Mouse (Mus musculus) neural tube, embryonic 13.5 days (tissue): ENCODE results near the gene Lhcgr. TPM values are rescaled to one million over a fixed set of nuclear protein-coding genes. Genes with fewer than 3 reads are reported as not detected.
"Not testable (repeated sequence)": the region's sequence is repeated elsewhere in the genome, so short reads cannot be mapped to it uniquely, and the experiment has no call there.

Source experiments
- ATAC-seq: fragments of 200-750 bp; cut with Nextera tagmentation; 2 replicates; pipeline ENCODE4 v1.8.0; 2017; ENCODE audit warnings: low read depth, mild to moderate bottlenecking, moderate TSS enrichment, moderate library complexity
- H3K27ac ChIP-seq: fragments of 300-500 bp; sonication (generic); replicated peaks from 2 replicates; pipeline ENCODE4 v1.5.1; 2015; ENCODE audit warnings: moderate library complexity, mild to moderate bottlenecking, inconsistent platforms
- H3K27me3 ChIP-seq: fragments of 300-500 bp; sonication (generic); 2 replicates; pipeline ENCODE4 v1.6.1; 2015; ENCODE audit warnings: mild to moderate bottlenecking, inconsistent platforms
- H3K36me3 ChIP-seq: fragments of 300-500 bp; sonication (generic); 2 replicates; pipeline ENCODE4 v1.6.1; 2015; ENCODE audit warnings: mild to moderate bottlenecking, inconsistent platforms
- H3K4me1 ChIP-seq: fragments of 300-500 bp; sonication (generic); replicated peaks from 2 replicates; pipeline ENCODE4 v1.6.1; 2015; ENCODE audit warnings: inconsistent platforms
- H3K4me2 ChIP-seq: fragments of 300-500 bp; sonication (generic); 2 replicates; pipeline ENCODE4 v1.6.1; 2015; ENCODE audit warnings: inconsistent platforms, mild to moderate bottlenecking, moderate library complexity
- H3K4me3 ChIP-seq: fragments of 300-500 bp; sonication (generic); 2 replicates; pipeline ENCODE4 v1.5.1; 2015; ENCODE audit warnings: mild to moderate bottlenecking, inconsistent platforms
- H3K9ac ChIP-seq: fragments of 300-500 bp; sonication (generic); 2 replicates; pipeline ENCODE4 v1.6.1; 2015; ENCODE audit warnings: moderate library complexity, mild to moderate bottlenecking, inconsistent platforms
- H3K9me3 ChIP-seq: fragments of 300-500 bp; sonication (generic); 2 replicates; pipeline ENCODE4 v1.6.1; 2016; ENCODE audit warnings: inconsistent platforms
- WGBS: fragments of 180-500 bp; shearing (Covaris S2); methylation state at CpG from one replicate; pipeline ENCODE4 v1.1.7; 2015; 5-methylcytosine and 5-hydroxymethylcytosine counted together
- polyA plus RNA-seq: library from polyadenylated mRNA; unstranded; fragments of >200 nt; fragmentation: Nextera tagmentation; extraction: Ambion mirVana; gene quantifications from 2 replicates; pipeline ENCODE4 v1.2.1, GENCODE M21; 2015

Gene Lhcgr
- 1.5 and 2.2 TPM in 2 replicates for polyA plus RNA-seq

DNA sequence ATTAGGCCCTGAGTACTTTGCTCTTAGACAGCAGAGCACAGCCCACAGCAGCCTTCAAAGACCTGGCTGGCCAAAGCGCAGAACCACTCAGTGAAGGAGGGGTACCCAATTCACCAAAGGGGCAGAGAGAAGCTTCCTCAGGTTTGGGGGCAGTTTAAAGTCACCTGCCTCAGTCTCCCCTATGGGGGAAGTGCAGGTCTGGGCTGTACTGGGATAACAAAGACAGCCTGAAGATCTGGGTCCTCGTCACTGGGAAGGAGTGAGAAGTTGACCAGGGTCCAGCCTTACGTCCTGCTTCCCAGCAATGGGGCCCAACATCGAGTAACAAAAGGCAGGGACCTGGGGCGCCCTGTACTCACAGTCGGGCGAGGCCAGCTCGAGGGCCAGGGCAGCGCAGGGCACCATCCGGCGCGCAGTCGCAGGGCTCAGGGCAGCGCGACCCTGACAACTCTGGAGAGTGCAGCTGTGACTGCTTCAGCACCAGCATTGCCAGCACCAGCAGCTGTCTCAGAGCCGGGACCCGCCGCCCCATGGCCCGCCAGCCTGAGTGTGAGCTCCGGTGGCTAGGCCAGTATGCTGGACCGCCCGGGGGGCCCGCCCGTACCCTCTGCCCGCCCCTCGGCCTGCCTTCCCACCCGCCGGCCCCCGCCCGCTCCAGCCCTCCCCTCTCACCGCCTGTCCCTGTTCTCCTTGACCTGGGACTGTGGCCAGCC, at the start of gene Lhcgr:
Lhcgr (minus strand) TSS at position 551 of the 713 bp plus-strand sequence.
- H3K4me3 ChIP-seq = peak within 1 kb of the TSS; percentile 14
- H3K4me1 ChIP-seq = peaks cover 22% of the 10 kb centered on the region

DNA sequence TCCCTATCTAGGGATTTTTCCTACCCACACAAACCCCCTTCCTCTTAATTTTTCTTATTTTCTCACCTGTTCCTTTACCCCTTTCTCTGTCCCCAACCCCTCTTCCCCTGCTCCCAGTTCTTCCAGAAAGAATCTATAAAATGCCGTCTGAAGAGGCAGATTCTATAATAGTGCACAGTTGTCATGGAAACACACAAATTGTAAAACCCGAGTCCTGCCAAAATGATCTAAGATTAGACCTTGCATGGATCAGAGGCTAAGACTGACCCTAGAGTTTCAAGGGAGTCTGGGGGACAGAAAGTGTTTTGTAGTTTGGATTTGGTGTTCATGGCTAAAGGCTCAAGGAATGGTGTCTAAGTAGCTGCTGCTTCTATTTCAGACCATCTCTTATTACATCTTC, 25.8 kb upstream of the Lhcgr start:
- WGBS = 38% methylated on average over 2 of the region's 2 CpGs
- Histone ChIP-seq H3K9ac (no peak overlapping the region), H3K4me3 (no peak overlapping the region), H3K4me1 (0 out of 2 replicates have a peak, but pooled peaks cover 3% of the 10 kb centered on the region), H3K4me2 (no peak overlapping the region), H3K36me3 (no peaks in the 10 kb centered on the region), H3K27ac (no peak overlapping the region), H3K27me3 (no peaks in the 10 kb centered on the region), H3K9me3 (no peaks in the 10 kb centered on the region)
- ATAC-seq = no peak

More for the DNA sequence above, at the start of gene Lhcgr:
- H3K27ac ChIP-seq = no peak within 1 kb of the TSS
- peaks cover 6% of the 10 kb centered on the region; the same call in 1 of the 2 replicates for H3K27me3 ChIP-seq
- H3K9ac ChIP-seq = peak within 1 kb of the TSS; percentile 56; the same call in 1 of the 2 replicates
- no peaks in the 10 kb centered on the region for H3K36me3 ChIP-seq
- peak; percentile 64 for ATAC-seq
- WGBS = 17% methylated on average over 27 of the region's 31 CpGs
- H3K9me3 ChIP-seq = no peaks in the 10 kb centered on the region
- H3K4me2 ChIP-seq = peak within 1 kb of the TSS; percentile 50

GRCm38 (mm10) chr17:88812943-88813342, 21.2 kb upstream of the Lhcgr start:
- H3K4me1 ChIP-seq, H3K9me3 ChIP-seq, H3K27ac ChIP-seq, H3K36me3 ChIP-seq, ATAC-seq, H3K27me3 ChIP-seq, H3K4me2 ChIP-seq, H3K4me3 ChIP-seq, H3K9ac ChIP-seq: not testable (repeated sequence)
- 93% methylated on average over 3 of the region's 3 CpGs for WGBS

DNA sequence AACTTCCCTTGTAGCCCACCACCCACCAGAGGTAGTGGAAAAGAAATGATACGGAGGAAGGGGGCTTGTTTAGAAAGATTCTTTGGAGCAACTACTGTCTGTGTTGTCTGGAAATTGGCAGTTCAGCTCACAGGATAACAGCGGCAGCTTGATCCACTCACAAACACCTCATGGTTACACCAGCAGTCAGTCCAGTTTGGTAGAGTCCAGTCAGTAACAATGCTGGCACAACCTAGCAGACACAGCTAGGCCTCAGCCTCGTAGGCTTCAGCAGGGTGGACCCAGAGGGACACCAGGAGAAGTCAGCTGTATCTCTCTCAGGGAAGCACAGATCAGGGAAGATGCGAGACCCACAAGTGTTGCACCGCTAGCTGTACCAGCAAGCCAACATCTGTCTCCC, 19.0 kb upstream of the Lhcgr start:
- Histone ChIP-seq H3K9me3 (no peaks in the 10 kb centered on the region), H3K4me3 (no peak overlapping the region), H3K27me3 (no peaks in the 10 kb centered on the region), H3K9ac (no peak overlapping the region), H3K27ac (no peak overlapping the region), H3K36me3 (no peaks in the 10 kb centered on the region), H3K4me2 (no peak overlapping the region), H3K4me1 (no peaks in the 10 kb centered on the region)
- WGBS = 92% methylated on average over 5 of the region's 5 CpGs
- ATAC-seq = no peak

- no peak overlapping the region for H3K4me2 ChIP-seq
- H3K27me3 ChIP-seq = no peaks in the 10 kb centered on the region
- ATAC-seq = no peak
- no peak overlapping the region for H3K27ac ChIP-seq
- H3K4me3 ChIP-seq = no peak overlapping the region
- no peaks in the 10 kb centered on the region for H3K36me3 ChIP-seq
- H3K4me1 ChIP-seq = no peaks in the 10 kb centered on the region
- WGBS = 94% methylated on average over 8 of the region's 8 CpGs
- no peak overlapping the region for H3K9ac ChIP-seq
- no peaks in the 10 kb centered on the region for H3K9me3 ChIP-seq
Measured at GRCm38 (mm10) chr17:88806421-88806820, 14.6 kb upstream of the Lhcgr start.

- H3K27me3 ChIP-seq = no peaks in the 10 kb centered on the region
- H3K4me3 ChIP-seq = no peak overlapping the region
- no peaks in the 10 kb centered on the region for H3K9me3 ChIP-seq
- no peak overlapping the region for H3K9ac ChIP-seq
- H3K4me1 ChIP-seq = no peaks in the 10 kb centered on the region
- H3K4me2 ChIP-seq = no peak overlapping the region
- no peak for ATAC-seq
- H3K27ac ChIP-seq = no peak overlapping the region
- no peaks in the 10 kb centered on the region for H3K36me3 ChIP-seq
Measured at GRCm38 (mm10) chr17:88803441-88803840, 11.7 kb upstream of the Lhcgr start.

DNA sequence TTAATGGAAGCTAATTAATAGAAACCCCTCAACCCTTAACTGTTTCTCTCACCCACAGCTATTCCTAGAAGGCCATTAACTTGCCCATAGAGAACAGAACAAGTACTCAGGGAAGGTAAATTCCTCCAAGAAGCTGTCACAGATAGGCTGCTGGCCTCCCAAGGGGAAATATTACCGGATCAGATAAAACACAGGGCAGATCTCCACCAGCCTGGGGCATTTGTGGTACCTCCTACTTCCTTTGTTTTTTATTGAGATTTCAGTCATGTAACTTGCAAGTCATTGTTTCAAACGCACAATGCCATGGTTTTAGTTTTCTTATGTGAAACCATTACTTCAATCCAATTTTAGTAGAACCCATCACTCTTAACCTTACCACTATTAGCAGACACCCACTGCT, 1.1 kb downstream of the Lhcgr start:
- 55% methylated on average over 2 of the region's 2 CpGs for WGBS
- no peak for ATAC-seq
- no peak overlapping the region for H3K9ac ChIP-seq

GRCm38 (mm10) chr17:88788392-88788791, 3.4 kb downstream of the Lhcgr start:
- Histone ChIP-seq H3K9ac (no peak overlapping the region), H3K9me3 (no peaks in the 10 kb centered on the region), H3K4me3 (no peak overlapping the region), H3K27me3 (peaks cover 6% of the 10 kb centered on the region; the same call in 1 of the 2 replicates), H3K27ac (no peak overlapping the region), H3K4me1 (peaks cover 22% of the 10 kb centered on the region), H3K4me2 (no peak overlapping the region), H3K36me3 (no peaks in the 10 kb centered on the region)
- no peak for ATAC-seq
- 88% methylated on average over 2 of the region's 2 CpGs for WGBS

More for the DNA sequence above, 1.1 kb downstream of the Lhcgr start:
- no peaks in the 10 kb centered on the region for H3K36me3 ChIP-seq
- peaks cover 6% of the 10 kb centered on the region; the same call in 1 of the 2 replicates for H3K27me3 ChIP-seq
- no peaks in the 10 kb centered on the region for H3K9me3 ChIP-seq
- H3K4me3 ChIP-seq = no peak overlapping the region
- H3K27ac ChIP-seq = no peak overlapping the region
- H3K4me1 ChIP-seq = peaks cover 22% of the 10 kb centered on the region
- no peak overlapping the region for H3K4me2 ChIP-seq

DNA sequence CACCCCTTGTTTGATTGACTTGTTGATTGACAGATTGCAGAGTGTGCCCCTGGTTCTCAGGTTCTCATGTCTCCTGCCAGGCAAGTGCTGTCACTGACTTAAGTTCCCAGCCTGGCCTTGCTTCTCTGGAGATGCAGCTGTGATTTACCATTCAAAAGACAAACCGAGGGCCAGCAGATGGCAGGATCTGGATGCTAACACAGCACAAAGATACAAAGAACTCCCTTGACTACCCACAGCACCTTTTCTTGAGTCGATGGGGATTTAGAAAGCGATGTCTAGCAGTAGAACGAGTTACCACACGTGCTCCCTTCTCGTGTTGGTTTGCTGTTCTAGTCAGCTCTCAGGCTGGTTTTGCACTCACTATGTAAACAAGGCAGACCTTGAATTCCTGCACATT, 4.9 kb downstream of the Lhcgr start:
- Histone ChIP-seq H3K4me3 (no peak overlapping the region), H3K27ac (no peak overlapping the region), H3K4me2 (no peak overlapping the region), H3K4me1 (peaks cover 17% of the 10 kb centered on the region), H3K36me3 (no peaks in the 10 kb centered on the region), H3K9ac (no peak overlapping the region), H3K27me3 (no peaks in the 10 kb centered on the region; the same call in 1 of the 2 replicates), H3K9me3 (no peaks in the 10 kb centered on the region)
- 73% methylated on average over 6 of the region's 6 CpGs for WGBS
- ATAC-seq = no peak

- no peaks in the 10 kb centered on the region for H3K9me3 ChIP-seq
- no peak overlapping the region for H3K9ac ChIP-seq
- H3K27me3 ChIP-seq = no peaks in the 10 kb centered on the region; the same call in 1 of the 2 replicates
- H3K27ac ChIP-seq = no peak overlapping the region
- ATAC-seq = no peak
- WGBS = 78% methylated on average over 4 of the region's 4 CpGs
- H3K4me1 ChIP-seq = peaks cover 12% of the 10 kb centered on the region
- no peak overlapping the region for H3K4me3 ChIP-seq
- H3K36me3 ChIP-seq = no peaks in the 10 kb centered on the region
- no peak overlapping the region for H3K4me2 ChIP-seq
Measured at GRCm38 (mm10) chr17:88786385-88786784, 5.4 kb downstream of the Lhcgr start.

DNA sequence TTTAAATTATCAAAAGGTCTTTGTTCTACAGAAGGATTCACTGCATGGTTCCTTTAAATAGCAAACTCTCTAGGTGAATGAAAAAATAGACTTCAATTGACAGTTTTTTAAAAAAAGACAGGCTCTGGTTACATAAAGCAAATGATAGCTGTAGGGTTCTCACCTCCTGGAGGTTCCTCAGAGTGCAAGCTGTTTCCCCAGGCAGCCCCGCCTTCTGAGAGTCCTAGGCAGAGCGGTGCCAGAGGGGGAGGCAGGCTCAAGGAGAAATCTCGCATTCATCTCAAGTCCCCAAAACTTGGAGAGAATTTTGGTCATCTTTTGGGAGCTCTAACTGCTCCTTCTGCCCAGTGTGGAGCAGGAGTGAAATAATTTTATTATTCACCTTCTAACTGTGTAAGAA, 12.6 kb downstream of the Lhcgr start:
- Histone ChIP-seq H3K9ac (no peak overlapping the region), H3K4me2 (no peak overlapping the region), H3K4me1 (peaks cover 17% of the 10 kb centered on the region), H3K27ac (no peak overlapping the region), H3K4me3 (no peak overlapping the region), H3K9me3 (no peaks in the 10 kb centered on the region), H3K36me3 (no peaks in the 10 kb centered on the region), H3K27me3 (no peaks in the 10 kb centered on the region)
- no peak for ATAC-seq
- 43% methylated on average over 3 of the region's 3 CpGs for WGBS

DNA sequence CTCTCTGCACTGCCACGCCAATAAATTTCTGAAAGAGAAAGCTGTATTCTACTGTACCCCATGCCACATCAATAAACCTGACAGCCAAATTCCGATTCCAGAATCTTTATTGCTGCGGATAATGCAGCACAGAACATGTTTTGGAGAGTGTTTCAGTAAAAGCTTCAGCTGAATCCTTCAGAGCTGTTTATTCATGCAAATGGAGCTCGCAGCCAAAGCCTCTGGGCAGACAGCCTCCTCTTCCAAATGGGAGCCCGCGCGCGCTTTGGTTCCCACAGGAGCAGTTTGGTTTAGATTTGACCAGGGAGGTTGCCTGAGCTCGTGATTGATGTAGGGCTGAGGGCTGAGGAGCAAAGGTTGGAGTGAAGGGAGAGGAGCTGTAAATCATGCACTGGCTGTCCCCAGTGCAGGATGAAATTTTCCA, 17.7 kb downstream of the Lhcgr start:
- H3K9me3 ChIP-seq = no peaks in the 10 kb centered on the region
- 0 out of 2 replicates have a peak overlapping the region, but pooled peaks have one; percentile 46 for H3K9ac ChIP-seq
- no peaks in the 10 kb centered on the region for H3K27me3 ChIP-seq
- WGBS = 7% methylated on average over 9 of the region's 9 CpGs
- H3K4me2 ChIP-seq = peak overlapping the region; percentile 36
- peak; percentile 80 for ATAC-seq
- peaks cover 31% of the 10 kb centered on the region for H3K4me1 ChIP-seq
- H3K36me3 ChIP-seq = no peaks in the 10 kb centered on the region
- H3K27ac ChIP-seq = peak overlapping the region; percentile 84
- no peak overlapping the region for H3K4me3 ChIP-seq

DNA sequence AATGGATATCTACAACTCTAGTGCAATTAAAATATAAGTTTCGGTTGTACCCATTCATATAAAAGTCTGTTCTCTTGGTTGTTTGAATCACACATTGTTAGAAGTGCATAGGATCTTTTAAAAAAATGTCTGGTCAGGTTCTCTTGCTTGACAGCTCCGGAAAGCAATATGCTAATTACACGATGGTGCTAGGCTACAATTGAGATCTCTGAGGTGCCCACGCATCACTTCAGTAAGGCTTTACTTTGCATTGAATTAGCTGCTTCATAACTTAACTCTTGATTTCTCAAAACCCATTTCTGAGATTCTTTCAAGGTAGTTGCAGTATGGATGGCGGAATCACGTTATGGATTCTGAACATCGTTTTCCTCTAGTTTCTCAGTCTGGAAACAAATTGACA, 21.7 kb downstream of the Lhcgr start:
- no peaks in the 10 kb centered on the region for H3K36me3 ChIP-seq
- no peak for ATAC-seq
- no peaks in the 10 kb centered on the region for H3K9me3 ChIP-seq
- peaks cover 26% of the 10 kb centered on the region for H3K4me1 ChIP-seq
- H3K9ac ChIP-seq = no peak overlapping the region
- H3K27ac ChIP-seq = no peak overlapping the region
- no peaks in the 10 kb centered on the region for H3K27me3 ChIP-seq
- WGBS = 84% methylated on average over 7 of the region's 7 CpGs
- no peak overlapping the region for H3K4me3 ChIP-seq
- H3K4me2 ChIP-seq = no peak overlapping the region
